Mouse (Mus musculus) heart, embryonic 14.5 days (tissue): ENCODE data around the gene Rdh16. TPM values are rescaled to one million over a fixed set of nuclear protein-coding genes. Genes with fewer than 3 reads are reported as not detected.
"Not testable (repeated sequence)": the region's sequence is repeated elsewhere in the genome, so short reads cannot be mapped to it uniquely, and the experiment has no call there.

ENCODE experiments used
- ATAC-seq: fragments of 200-750 bp; cut with Nextera tagmentation; 2 replicates; pipeline ENCODE4 v1.8.0; 2017; ENCODE audit warnings: low read depth, moderate TSS enrichment; ENCODE audit not compliant: insufficient number of reproducible peaks, insufficient read depth, low FRiP score
- H3K27ac ChIP-seq, 2 experiments: fragments of 200-500 bp in 1 of 2; fragments of 300-500 bp in 1 of 2; sonication (generic) in 1 of 2; replicated peaks in 1 of 2; 2 replicates each; pipeline ENCODE4 v1.5.1; 2012 to 2014; ENCODE audit warnings: low read depth in 2 of 2, low read length in 2 of 2, control low read depth in 1 of 2, mild to moderate bottlenecking in 1 of 2, mixed read lengths in 1 of 2; ENCODE audit not compliant: control insufficient read depth in 1 of 2, insufficient read depth in 1 of 2
- H3K27me3 ChIP-seq: fragments of 300-500 bp; sonication (generic); 2 replicates; pipeline ENCODE4 v1.6.1; 2014; ENCODE audit warnings: mild to moderate bottlenecking, low read length, control low read depth; ENCODE audit not compliant: control insufficient read depth, insufficient read depth
- H3K36me3 ChIP-seq: fragments of 300-500 bp; sonication (generic); 2 replicates; pipeline ENCODE4 v1.6.1; 2014; ENCODE audit warnings: mild to moderate bottlenecking, control low read depth, low read length, mixed read lengths; ENCODE audit not compliant: control insufficient read depth, insufficient read depth
- H3K4me1 ChIP-seq, 2 experiments: fragments of 200-500 bp in 1 of 2; fragments of 300-500 bp in 1 of 2; sonication (generic) in 1 of 2; 2 replicates each; pipeline ENCODE4 v1.6.1; 2012 to 2014; ENCODE audit warnings: low read length in 2 of 2, control low read depth in 1 of 2, mixed read lengths in 1 of 2; ENCODE audit not compliant: control insufficient read depth in 2 of 2, insufficient read depth in 2 of 2
- H3K4me2 ChIP-seq: fragments of 300-500 bp; sonication (generic); 2 replicates; pipeline ENCODE4 v1.6.1; 2014; ENCODE audit warnings: mild to moderate bottlenecking, low read length
- H3K4me3 ChIP-seq, 2 experiments: fragments of 200-500 bp in 1 of 2; fragments of 300-500 bp in 1 of 2; sonication (generic) in 1 of 2; 2 replicates each; pipeline ENCODE4 v1.5.1; 2012 to 2014; ENCODE audit warnings: low read length in 2 of 2, mild to moderate bottlenecking in 2 of 2, control low read depth in 1 of 2, low read depth in 1 of 2, moderate library complexity in 1 of 2; ENCODE audit not compliant: control insufficient read depth in 1 of 2, insufficient read depth in 1 of 2
- H3K9ac ChIP-seq: fragments of 300-500 bp; sonication (generic); 2 replicates; pipeline ENCODE4 v1.6.1; 2014; ENCODE audit warnings: mild to moderate bottlenecking, low read length
- H3K9me3 ChIP-seq: fragments of 300-500 bp; sonication (generic); 2 replicates; pipeline ENCODE4 v1.6.1; 2016; ENCODE audit warnings: low read length, control low read depth; ENCODE audit not compliant: control insufficient read depth
- WGBS: fragments of 180-500 bp; shearing (Covaris S2); extraction: QIAGEN DNeasy Blood & Tissue Kit; methylation state at CpG from one replicate; pipeline ENCODE4 v1.1.7; 2014; 5-methylcytosine and 5-hydroxymethylcytosine counted together
- polyA plus RNA-seq: library from polyadenylated mRNA; unstranded; fragments of >200 nt; fragmentation: Nextera tagmentation; extraction: Ambion mirVana; gene quantifications from 2 replicates; pipeline ENCODE4 v1.2.1, GENCODE M21; 2014

The Rdh16 gene
- polyA plus RNA-seq, 1 experiment from 2014 or later = not detected

DNA sequence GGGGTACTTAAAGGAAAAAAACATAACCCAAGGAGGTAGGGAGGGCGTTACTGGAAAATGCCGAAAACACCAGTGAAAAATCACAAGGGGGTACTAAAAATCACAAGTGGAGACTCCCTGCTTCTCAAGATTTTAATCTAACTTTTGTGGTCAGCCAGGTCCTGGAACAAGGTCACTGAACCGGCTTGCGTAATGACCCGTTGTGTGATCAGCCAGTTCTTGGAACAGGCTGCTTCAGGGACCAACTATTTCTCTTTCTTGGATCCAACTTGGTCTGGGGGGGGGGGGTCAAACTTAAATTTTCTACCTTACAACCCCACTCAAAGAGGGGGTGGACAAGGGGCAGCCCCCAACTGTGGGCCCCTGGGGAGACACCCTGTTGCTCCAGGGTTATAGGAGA, 36.8 kb downstream of the Rdh16 start:
- not testable (repeated sequence) for H3K27ac ChIP-seq, H3K9me3 ChIP-seq, H3K4me1 ChIP-seq, ATAC-seq, H3K9ac ChIP-seq, H3K4me3 ChIP-seq, H3K36me3 ChIP-seq, H3K27me3 ChIP-seq, H3K4me2 ChIP-seq
- whole genome bisulfite sequencing = 87% methylated on average over 5 of the region's 5 CpGs

DNA sequence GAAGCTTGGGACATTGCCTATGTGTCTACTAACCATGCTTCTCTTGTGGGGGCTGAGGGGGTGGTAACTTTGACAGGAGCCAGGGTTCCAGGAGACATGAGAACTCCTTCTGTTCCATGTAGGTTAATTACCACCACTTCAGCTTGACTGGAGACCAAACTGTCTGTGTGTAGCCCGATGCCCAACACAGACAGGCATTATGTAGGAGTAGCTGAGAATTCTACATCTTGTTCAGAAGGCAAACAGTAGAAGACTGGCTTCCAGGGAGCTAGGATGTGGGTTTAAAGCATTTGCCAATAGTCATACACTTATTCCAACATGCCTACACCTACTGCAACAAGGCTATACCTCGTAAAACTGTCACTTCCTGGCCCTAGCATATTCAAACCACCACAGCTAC, 37.6 kb downstream of the Rdh16 start:
- Histone ChIP-seq H3K9me3 (no peaks in the 10 kb centered on the region), H3K36me3 (no peaks in the 10 kb centered on the region), H3K4me1 (no peaks in the 10 kb centered on the region), H3K9ac (no peak overlapping the region), H3K4me2 (no peak overlapping the region), H3K27me3 (no peaks in the 10 kb centered on the region), H3K27ac (no peak overlapping the region), H3K4me3 (no peak overlapping the region)
- WGBS = 75% methylated on average over 2 of the region's 2 CpGs
- ATAC-seq = no peak

DNA sequence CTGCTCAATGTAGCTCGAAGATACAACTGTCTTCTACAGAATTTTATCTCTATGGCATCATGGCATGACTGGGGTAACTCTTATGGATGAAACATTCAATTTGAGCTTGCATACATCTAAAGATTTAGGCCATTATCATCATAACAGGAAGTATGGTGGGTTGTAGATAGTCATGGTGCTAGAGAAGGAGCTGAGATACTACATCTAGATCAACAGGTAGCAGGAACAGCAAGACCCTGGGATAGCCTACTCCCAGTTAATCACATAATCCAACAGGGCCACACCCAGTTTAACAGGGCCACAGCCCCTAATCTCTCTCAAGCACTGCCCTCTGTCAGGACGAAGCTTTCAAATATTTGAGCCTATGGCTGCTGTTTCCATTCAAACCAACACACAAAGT, 39.8 kb downstream of the Rdh16 start:
- Histone ChIP-seq H3K4me2 (no peak overlapping the region), H3K9me3 (no peaks in the 10 kb centered on the region), H3K27ac (no peak overlapping the region), H3K4me1 (no peaks in the 10 kb centered on the region), H3K4me3 (no peak overlapping the region), H3K36me3 (no peaks in the 10 kb centered on the region), H3K9ac (no peak overlapping the region), H3K27me3 (no peaks in the 10 kb centered on the region)
- WGBS = 64% methylated on average over 2 of the region's 2 CpGs
- ATAC-seq = no peak

GRCm38 (mm10) chr10:127845945-127846344, 45.0 kb downstream of the Rdh16 start:
- H3K4me1 ChIP-seq, H3K9me3 ChIP-seq, H3K4me3 ChIP-seq, H3K36me3 ChIP-seq, ATAC-seq, H3K27ac ChIP-seq, H3K27me3 ChIP-seq, H3K9ac ChIP-seq, H3K4me2 ChIP-seq: not testable (repeated sequence)
- 90% methylated on average over 5 of the region's 5 CpGs for WGBS

DNA sequence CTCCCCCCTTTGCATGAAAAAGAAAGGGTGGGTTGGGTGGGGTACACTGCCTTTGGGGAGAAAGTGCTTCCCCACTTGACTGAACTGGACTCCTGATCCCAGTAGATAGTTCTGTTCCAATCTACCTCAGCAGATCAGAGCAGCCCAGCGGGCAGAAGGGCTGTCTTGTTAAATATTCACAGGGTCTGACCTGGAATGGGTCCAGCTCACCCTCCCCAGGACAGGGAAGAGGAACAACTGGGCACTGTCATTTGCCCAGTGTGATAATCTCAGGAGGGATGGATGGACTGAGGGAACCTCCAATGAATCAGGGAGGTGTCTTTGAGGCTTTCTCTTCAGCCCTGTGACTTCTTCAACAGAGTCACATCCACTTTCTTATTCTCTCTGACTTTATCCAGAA, 47.1 kb downstream of the Rdh16 start:
- Histone ChIP-seq H3K36me3 (no peaks in the 10 kb centered on the region), H3K9me3 (no peaks in the 10 kb centered on the region), H3K4me1 (no peaks in the 10 kb centered on the region), H3K4me3 (no peak overlapping the region), H3K27ac (no peak overlapping the region), H3K27me3 (no peaks in the 10 kb centered on the region), H3K4me2 (no peak overlapping the region), H3K9ac (no peak overlapping the region)
- ATAC-seq = no peak
- WGBS = 71% methylated on average over 1 of the region's 1 CpGs

GRCm38 (mm10) chr10:127849628-127850027, 48.7 kb downstream of the Rdh16 start, which contains the start of gene Rdh19:
Gene Rdh19 (plus strand): TSS chr10:127849928.
- no peak for ATAC-seq
- H3K36me3 ChIP-seq = no peaks in the 10 kb centered on the region
- no peak within 1 kb of the TSS for H3K4me2 ChIP-seq
- H3K4me1 ChIP-seq = no peaks in the 10 kb centered on the region
- H3K27ac ChIP-seq = no peak within 1 kb of the TSS
- H3K9ac ChIP-seq = no peak within 1 kb of the TSS
- 67% methylated on average over 1 of the region's 1 CpGs for WGBS
- H3K27me3 ChIP-seq = no peaks in the 10 kb centered on the region
- no peaks in the 10 kb centered on the region for H3K9me3 ChIP-seq
- no peak within 1 kb of the TSS for H3K4me3 ChIP-seq

DNA sequence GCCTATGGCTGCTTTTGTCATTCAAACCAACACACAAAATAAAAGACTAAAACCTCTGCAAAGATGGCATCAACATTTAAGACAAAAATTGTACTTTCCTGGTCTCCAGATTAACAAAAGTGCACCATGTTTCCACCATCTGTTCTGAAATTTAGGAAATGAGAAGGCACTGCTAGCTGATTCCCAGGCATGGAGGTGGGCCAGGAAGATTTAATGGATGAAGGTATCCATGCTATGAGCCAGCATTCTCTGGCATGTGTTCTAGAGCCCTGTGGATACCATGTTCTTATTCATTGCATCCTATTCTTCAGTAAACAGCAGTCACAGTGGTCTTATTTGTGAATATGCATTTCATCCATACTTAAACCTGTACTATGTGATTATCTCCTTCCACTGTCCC, 55.4 kb downstream of the Rdh16 start:
- no peak overlapping the region for H3K4me3 ChIP-seq
- ATAC-seq = no peak

DNA sequence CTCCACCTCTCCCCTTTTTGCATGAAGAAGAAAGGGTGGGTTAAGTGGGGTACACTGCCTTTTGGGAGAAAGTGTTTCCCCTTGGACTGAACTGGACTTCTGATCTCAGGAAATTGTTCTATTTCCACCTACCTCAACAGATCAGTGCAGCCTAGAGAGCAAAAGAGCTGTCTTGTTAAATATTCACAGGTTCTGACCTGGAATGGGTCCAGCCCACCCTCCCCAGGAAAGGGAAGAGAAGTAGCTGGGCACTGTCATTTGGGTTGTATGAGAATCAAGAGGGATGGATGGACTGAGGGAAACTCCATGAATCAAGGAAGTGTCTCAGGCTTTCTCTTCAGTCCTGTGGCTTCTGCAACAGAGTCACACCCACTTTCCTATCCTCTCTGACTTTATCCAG, 64.0 kb downstream of the Rdh16 start:
- ATAC-seq = no peak
- 0 out of 2 replicates have a peak, but pooled peaks cover 2% of the 10 kb centered on the region for H3K9me3 ChIP-seq
- no peak overlapping the region for H3K4me3 ChIP-seq
- H3K36me3 ChIP-seq = no peaks in the 10 kb centered on the region
- no peaks in the 10 kb centered on the region for H3K27me3 ChIP-seq
- H3K27ac ChIP-seq = no peak overlapping the region
- H3K4me1 ChIP-seq = no peaks in the 10 kb centered on the region
- H3K4me2 ChIP-seq = no peak overlapping the region
- H3K9ac ChIP-seq = no peak overlapping the region

More for the DNA sequence above, 55.4 kb downstream of the Rdh16 start:
- no peak overlapping the region for H3K9ac ChIP-seq
- no peaks in the 10 kb centered on the region for H3K36me3 ChIP-seq
- no peaks in the 10 kb centered on the region for H3K4me1 ChIP-seq
- H3K4me2 ChIP-seq = no peak overlapping the region
- H3K27me3 ChIP-seq = no peaks in the 10 kb centered on the region
- no peak overlapping the region for H3K27ac ChIP-seq
- no peaks in the 10 kb centered on the region for H3K9me3 ChIP-seq
